Mouse (Mus musculus): ENCODE results near the gene Ccr1. TPM values are rescaled to one million over a fixed set of nuclear protein-coding genes. Genes with fewer than 3 reads are reported as not detected.

Gene Ccr1
- 2.2 and 2.6 TPM in 2 replicates for polyA plus RNA-seq (2015; fragmentation: Nextera tagmentation; extraction: Ambion mirVana)

- no peaks in the 10 kb centered on the region for H3K9me3 ChIP-seq
- WGBS = 88% methylated on average over 1 of the region's 1 CpGs
- H3K9ac ChIP-seq = no peak within 1 kb of the TSS
- no peaks in the 10 kb centered on the region for H3K36me3 ChIP-seq
- no peaks in the 10 kb centered on the region for H3K4me1 ChIP-seq
- H3K4me2 ChIP-seq (replicated peaks) = no peak within 1 kb of the TSS
- no peak within 1 kb of the TSS for H3K27ac ChIP-seq
- H3K27me3 ChIP-seq = no peaks in the 10 kb centered on the region
- H3K4me3 ChIP-seq = no peak within 1 kb of the TSS
- ATAC-seq (ENCODE audit: low FRiP score, low read depth) = no peak
These were observed at the start of gene Ccr1 for GRCm38 (mm10) chr9:123968290-123968912. Gene Ccr1 (minus strand): TSS chr9:123968692.

- Histone ChIP-seq H3K4me3 (no peak overlapping the region), H3K27me3 (no peaks in the 10 kb centered on the region), H3K9me3 (no peaks in the 10 kb centered on the region), H3K36me3 (no peaks in the 10 kb centered on the region), H3K4me2 (replicated peaks) (no peak overlapping the region), H3K9ac (no peak overlapping the region), H3K4me1 (no peaks in the 10 kb centered on the region), H3K27ac (no peak overlapping the region)
- WGBS = 67% methylated on average over 2 of the region's 2 CpGs
- ATAC-seq (ENCODE audit: low FRiP score, low read depth) = no peak
These were observed 47.6 kb upstream of the Ccr1 start for GRCm38 (mm10) chr9:124016048-124016447.

- Histone ChIP-seq H3K27ac (no peak overlapping the region), H3K9ac (no peak overlapping the region), H3K4me3 (no peak overlapping the region), H3K36me3 (no peaks in the 10 kb centered on the region), H3K9me3 (no peaks in the 10 kb centered on the region), H3K4me2 (replicated peaks) (no peak overlapping the region), H3K27me3 (no peaks in the 10 kb centered on the region), H3K4me1 (no peaks in the 10 kb centered on the region)
- 79% methylated on average over 2 of the region's 2 CpGs for WGBS
- no peak for ATAC-seq (ENCODE audit: low FRiP score, low read depth)
These were observed 46.6 kb upstream of the Ccr1 start for GRCm38 (mm10) chr9:124014985-124015652.

GRCm38 (mm10) chr9:124013270-124013669, 44.8 kb upstream of the Ccr1 start:
- H3K9me3 ChIP-seq = no peaks in the 10 kb centered on the region
- no peaks in the 10 kb centered on the region for H3K27me3 ChIP-seq
- H3K9ac ChIP-seq = no peak overlapping the region
- no peak overlapping the region for H3K27ac ChIP-seq
- WGBS = 89% methylated on average over 3 of the region's 3 CpGs
- H3K4me2 ChIP-seq (replicated peaks) = no peak overlapping the region
- ATAC-seq (ENCODE audit: low FRiP score, low read depth) = no peak
- H3K4me3 ChIP-seq = no peak overlapping the region
- H3K36me3 ChIP-seq = no peaks in the 10 kb centered on the region
- H3K4me1 ChIP-seq = no peaks in the 10 kb centered on the region

- WGBS = 70% methylated on average over 2 of the region's 2 CpGs
- no peak overlapping the region for H3K9ac ChIP-seq
- H3K36me3 ChIP-seq = no peaks in the 10 kb centered on the region
- no peaks in the 10 kb centered on the region for H3K9me3 ChIP-seq
- ATAC-seq (ENCODE audit: low FRiP score, low read depth) = no peak
- no peak overlapping the region for H3K4me3 ChIP-seq
- no peaks in the 10 kb centered on the region for H3K4me1 ChIP-seq
- no peak overlapping the region for H3K4me2 ChIP-seq (replicated peaks)
- H3K27me3 ChIP-seq = no peaks in the 10 kb centered on the region
- no peak overlapping the region for H3K27ac ChIP-seq
These were observed 44.2 kb upstream of the Ccr1 start for GRCm38 (mm10) chr9:124012691-124013090.

- Histone ChIP-seq H3K27me3 (no peaks in the 10 kb centered on the region), H3K36me3 (no peaks in the 10 kb centered on the region), H3K4me3 (no peak overlapping the region), H3K4me2 (replicated peaks) (no peak overlapping the region), H3K4me1 (no peaks in the 10 kb centered on the region), H3K27ac (no peak overlapping the region), H3K9ac (no peak overlapping the region), H3K9me3 (no peaks in the 10 kb centered on the region)
- no peak for ATAC-seq (ENCODE audit: low FRiP score, low read depth)
- WGBS = 92% methylated on average over 2 of the region's 2 CpGs
These were observed 31.3 kb upstream of the Ccr1 start for GRCm38 (mm10) chr9:123999784-124000183.

GRCm38 (mm10) chr9:123997719-123998118, 29.2 kb upstream of the Ccr1 start:
- Histone ChIP-seq H3K27me3 (no peaks in the 10 kb centered on the region), H3K9me3 (no peaks in the 10 kb centered on the region), H3K4me3 (no peak overlapping the region), H3K4me1 (no peaks in the 10 kb centered on the region), H3K36me3 (no peaks in the 10 kb centered on the region), H3K27ac (no peak overlapping the region), H3K4me2 (replicated peaks) (no peak overlapping the region), H3K9ac (no peak overlapping the region)
- no peak for ATAC-seq (ENCODE audit: low FRiP score, low read depth)
- WGBS = 75% methylated on average over 3 of the region's 3 CpGs

GRCm38 (mm10) chr9:123991312-123991906, 22.9 kb upstream of the Ccr1 start:
- Histone ChIP-seq H3K4me2 (replicated peaks) (no peak overlapping the region), H3K27me3 (no peaks in the 10 kb centered on the region), H3K4me1 (no peaks in the 10 kb centered on the region), H3K4me3 (no peak overlapping the region), H3K9me3 (no peaks in the 10 kb centered on the region), H3K36me3 (no peaks in the 10 kb centered on the region), H3K9ac (no peak overlapping the region), H3K27ac (no peak overlapping the region)
- ATAC-seq (ENCODE audit: low FRiP score, low read depth) = no peak
- 46% methylated on average over 1 of the region's 1 CpGs for whole genome bisulfite sequencing

GRCm38 (mm10) chr9:123989671-123990070, 21.2 kb upstream of the Ccr1 start:
- H3K9me3 ChIP-seq = no peaks in the 10 kb centered on the region
- no peaks in the 10 kb centered on the region for H3K27me3 ChIP-seq
- ATAC-seq (ENCODE audit: low FRiP score, low read depth) = no peak
- 68% methylated on average over 3 of the region's 3 CpGs for WGBS
- no peak overlapping the region for H3K27ac ChIP-seq
- no peak overlapping the region for H3K4me2 ChIP-seq (replicated peaks)
- no peak overlapping the region for H3K4me3 ChIP-seq
- H3K9ac ChIP-seq = no peak overlapping the region
- no peaks in the 10 kb centered on the region for H3K36me3 ChIP-seq
- H3K4me1 ChIP-seq = no peaks in the 10 kb centered on the region

GRCm38 (mm10) chr9:123986217-123986616, 17.7 kb upstream of the Ccr1 start:
- Histone ChIP-seq H3K4me2 (replicated peaks) (no peak overlapping the region), H3K27me3 (no peaks in the 10 kb centered on the region), H3K36me3 (no peaks in the 10 kb centered on the region), H3K9ac (no peak overlapping the region), H3K9me3 (no peaks in the 10 kb centered on the region), H3K4me1 (no peaks in the 10 kb centered on the region), H3K4me3 (no peak overlapping the region), H3K27ac (no peak overlapping the region)
- 85% methylated on average over 2 of the region's 2 CpGs for WGBS
- no peak for ATAC-seq (ENCODE audit: low FRiP score, low read depth)

GRCm38 (mm10) chr9:123984943-123985342, 16.5 kb upstream of the Ccr1 start:
- Histone ChIP-seq H3K9me3 (no peaks in the 10 kb centered on the region), H3K36me3 (no peaks in the 10 kb centered on the region), H3K4me3 (no peak overlapping the region), H3K4me2 (replicated peaks) (no peak overlapping the region), H3K4me1 (no peaks in the 10 kb centered on the region), H3K27ac (no peak overlapping the region), H3K27me3 (no peaks in the 10 kb centered on the region), H3K9ac (no peak overlapping the region)
- ATAC-seq (ENCODE audit: low FRiP score, low read depth) = no peak

GRCm38 (mm10) chr9:123982720-123983119, 14.2 kb upstream of the Ccr1 start:
- Histone ChIP-seq H3K27ac (no peak overlapping the region), H3K4me2 (replicated peaks) (no peak overlapping the region), H3K9ac (no peak overlapping the region), H3K4me3 (no peak overlapping the region), H3K27me3 (no peaks in the 10 kb centered on the region), H3K9me3 (no peaks in the 10 kb centered on the region), H3K36me3 (no peaks in the 10 kb centered on the region), H3K4me1 (no peaks in the 10 kb centered on the region)
- no peak for ATAC-seq (ENCODE audit: low FRiP score, low read depth)
- 83% methylated on average over 1 of the region's 1 CpGs for WGBS

All from limb, embryonic 13.5 days (tissue).